Mouse (Mus musculus) layer of hippocampus, postnatal 25 days (tissue): Measurements from ENCODE around the gene Lca5. TPM values are rescaled to one million over a fixed set of nuclear protein-coding genes. Genes with fewer than 3 reads are reported as not detected.

ENCODE experiments used
- total RNA-seq, 2 experiments: library from RNA; stranded (reverse); gene quantifications; 2 replicates each; pipeline ENCODE4 v1.2.3; 2021

Gene Lca5
- total RNA-seq, 2 experiments from 2014 or later = 12.8 to 13.5 TPM

Other genes starting within 250 kb of the Lca5 start
- 10 to 100 TPM; 27.6 to 28.6 TPM for gene Sh3bgrl2, start 107.2 kb upstream of the Lca5 start, total RNA-seq